Mouse (Mus musculus) skeletal muscle tissue, adult 2 months (tissue): ENCODE measurements around the gene Crisp2.
"Not testable (repeated sequence)": the region's sequence is repeated elsewhere in the genome, so short reads cannot be mapped to it uniquely, and the experiment has no call there.

Source experiments
- DNase-seq: peaks from one replicate; pipeline ENCODE4 v3.0.0-alpha.2; 2012; ENCODE audit warnings: low read depth, low spot score

Gene Crisp2

GRCm38 (mm10) chr17:40806953-40807572, at the start of gene Crisp2:
Gene Crisp2, minus strand, starts transcription at chr17:40807003.
- DNase-seq: no peak

- no peak for DNase-seq
These were observed 48.3 kb upstream of the Crisp2 start for GRCm38 (mm10) chr17:40855065-40855464.

- DNase-seq: peak; percentile 3
These were observed 30.5 kb upstream of the Crisp2 start for GRCm38 (mm10) chr17:40837308-40837707.

GRCm38 (mm10) chr17:40831870-40832269, 25.1 kb upstream of the Crisp2 start:
- DNase-seq: no peak

- DNase-seq: peak; percentile 3
These were observed 17.7 kb upstream of the Crisp2 start for GRCm38 (mm10) chr17:40824549-40824948.

- no peak for DNase-seq
These were observed 17.0 kb upstream of the Crisp2 start for GRCm38 (mm10) chr17:40823817-40824216.

GRCm38 (mm10) chr17:40821477-40821876, 14.7 kb upstream of the Crisp2 start:
- no peak for DNase-seq

- no peak for DNase-seq
These were observed 10.6 kb upstream of the Crisp2 start for GRCm38 (mm10) chr17:40817340-40817943.

GRCm38 (mm10) chr17:40812259-40812658, 5.5 kb upstream of the Crisp2 start:
- DNase-seq: no peak

- no peak for DNase-seq
These were observed 4.8 kb upstream of the Crisp2 start for GRCm38 (mm10) chr17:40811560-40811959.

GRCm38 (mm10) chr17:40810934-40811333, 4.1 kb upstream of the Crisp2 start, which contains the start of gene Rhag:
Gene Rhag, plus strand, starts transcription at chr17:40811126.
- no peak for DNase-seq

GRCm38 (mm10) chr17:40808071-40808470, 1.3 kb upstream of the Crisp2 start:
- no peak for DNase-seq

- DNase-seq: peak; percentile 11
These were observed 253 bp downstream of the Crisp2 start for GRCm38 (mm10) chr17:40806550-40806949.

- DNase-seq: no peak
These were observed 4.0 kb downstream of the Crisp2 start for GRCm38 (mm10) chr17:40802707-40803340.

- no peak for DNase-seq
These were observed 12.6 kb downstream of the Crisp2 start for GRCm38 (mm10) chr17:40793921-40794854.

- no peak for DNase-seq
These were observed 16.9 kb downstream of the Crisp2 start for GRCm38 (mm10) chr17:40789877-40790276.

GRCm38 (mm10) chr17:40767120-40767519, 39.7 kb downstream of the Crisp2 start:
- no peak for DNase-seq

- no peak for DNase-seq
These were observed 43.1 kb downstream of the Crisp2 start for GRCm38 (mm10) chr17:40763662-40764061.

GRCm38 (mm10) chr17:40731724-40732123, 75.1 kb downstream of the Crisp2 start:
- no peak for DNase-seq

- DNase-seq: no peak
These were observed 75.5 kb downstream of the Crisp2 start for GRCm38 (mm10) chr17:40731296-40731695.

GRCm38 (mm10) chr17:40726820-40727219, 80.0 kb downstream of the Crisp2 start, which contains the start of gene Esp1:
Gene Esp1, plus strand, starts transcription at chr17:40727120.
- no peak for DNase-seq

GRCm38 (mm10) chr17:40717055-40717454, 89.7 kb downstream of the Crisp2 start:
- not testable (repeated sequence) for DNase-seq
